Mouse (Mus musculus) mesoderm, embryonic 11.5 days (tissue): ENCODE results near the gene Fubp1.

Experiments
- DNase-seq: peaks from one replicate; pipeline ENCODE4 v3.0.0-alpha.2; 2012; ENCODE audit warnings: low read depth, low spot score

Fubp1 gene

GRCm38 (mm10) chr3:152275008-152275407 lies 64.8 kb downstream of the Fubp1 start:
- no peak for DNase-seq

- DNase-seq = no peak
Observed at GRCm38 (mm10) chr3:152276935-152277334, 66.7 kb downstream of the Fubp1 start.

GRCm38 (mm10) chr3:152277912-152278311 lies 67.7 kb downstream of the Fubp1 start:
- DNase-seq = no peak

- no peak for DNase-seq
Observed at GRCm38 (mm10) chr3:152278431-152278830, 68.2 kb downstream of the Fubp1 start.

GRCm38 (mm10) chr3:152282126-152282525 lies 71.9 kb downstream of the Fubp1 start:
- DNase-seq = no peak

GRCm38 (mm10) chr3:152284306-152284705 lies 74.1 kb downstream of the Fubp1 start:
- no peak for DNase-seq

GRCm38 (mm10) chr3:152284759-152285158 lies 74.5 kb downstream of the Fubp1 start:
- no peak for DNase-seq
